Mouse (Mus musculus): ENCODE data around the gene Igsf3. TPM values are rescaled to one million over a fixed set of nuclear protein-coding genes. Genes with fewer than 3 reads are reported as not detected.

The Igsf3 gene
- polyA plus RNA-seq, 1 experiment from 2014 or later: 22.7 TPM

DNA sequence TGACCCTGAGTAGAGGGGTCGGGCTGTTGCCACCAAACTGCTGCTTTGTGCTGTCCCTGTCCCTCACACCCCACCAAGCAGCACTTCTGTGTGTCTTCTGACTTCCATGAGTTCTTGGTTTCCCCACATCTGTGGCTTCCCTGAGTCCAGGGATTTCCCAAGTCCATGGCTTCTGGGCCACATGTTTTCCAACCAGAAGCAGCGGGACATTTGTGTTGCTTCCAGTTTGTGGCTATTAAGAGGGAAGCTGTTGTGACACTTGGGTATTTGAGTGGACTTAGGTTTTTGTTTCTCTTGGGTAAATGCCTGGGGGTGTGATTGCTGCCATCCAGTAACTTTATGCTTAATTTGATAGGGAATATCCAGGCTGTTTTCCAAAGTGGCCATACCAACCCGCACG is 20.5 kb downstream of the Igsf3 start:
- no peak overlapping the region for H3K4me3 ChIP-seq
- H3K36me3 ChIP-seq: no peaks in the 10 kb centered on the region
- H3K4me1 ChIP-seq: peaks cover 82% of the 10 kb centered on the region
- H3K27ac ChIP-seq (replicated peaks): peak overlapping the region; percentile 64
- H3K9me3 ChIP-seq (replicated peaks): no peaks in the 10 kb centered on the region
- peaks cover 11% of the 10 kb centered on the region; the same call in 1 of the 2 replicates for H3K27me3 ChIP-seq (ENCODE audit: low read depth, poor library complexity, severe bottlenecking)
- no peak for DNase-seq (ENCODE audit: low spot score)
- WGBS: 69% methylated on average over 4 of the region's 4 CpGs

DNA sequence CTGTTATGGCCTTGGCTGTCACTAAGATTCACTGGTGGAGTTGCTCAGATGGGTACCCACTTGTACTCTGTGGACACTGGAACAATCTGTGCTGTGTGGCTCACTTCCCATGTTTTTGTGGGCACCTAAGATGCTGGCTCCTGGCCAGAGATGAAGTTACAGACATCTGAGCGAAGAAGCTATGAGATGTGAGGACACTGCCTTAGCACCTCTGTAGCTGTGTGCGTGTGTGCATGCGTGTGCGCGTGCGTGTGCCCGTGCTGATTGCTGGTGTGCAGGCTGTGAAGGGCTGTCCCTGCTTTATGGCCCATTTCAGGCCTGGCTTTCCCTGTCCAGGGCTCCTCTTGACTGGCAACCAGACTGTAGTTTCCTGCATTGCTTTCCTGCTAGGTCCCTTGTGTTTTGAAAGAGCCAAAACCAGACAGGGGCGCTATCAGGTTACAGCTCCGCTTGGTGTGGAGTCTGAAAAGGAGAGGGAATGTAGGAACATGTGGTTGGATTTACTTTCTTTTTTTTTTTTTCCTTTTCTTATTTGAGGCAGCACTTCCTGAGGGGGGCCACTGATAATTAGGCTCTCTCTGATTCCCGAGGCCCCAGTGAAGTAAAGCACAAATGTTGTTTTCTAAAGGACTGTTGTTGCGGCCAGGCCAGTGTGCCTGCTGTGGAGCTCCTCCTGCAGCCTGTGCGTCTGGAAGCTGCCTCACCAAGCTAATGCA is 21.3 kb downstream of the Igsf3 start:
- Histone ChIP-seq H3K27ac (replicated peaks) (peak overlapping the region; percentile 64), H3K27me3 (ENCODE audit: low read depth, poor library complexity, severe bottlenecking) (0 out of 2 replicates have a peak, but pooled peaks cover 7% of the 10 kb centered on the region), H3K4me1 (peaks cover 79% of the 10 kb centered on the region), H3K9me3 (replicated peaks) (no peaks in the 10 kb centered on the region), H3K36me3 (no peaks in the 10 kb centered on the region), H3K4me3 (no peak overlapping the region)
- WGBS: 48% methylated on average over 12 of the region's 12 CpGs
- DNase-seq (ENCODE audit: low spot score): no peak

DNA sequence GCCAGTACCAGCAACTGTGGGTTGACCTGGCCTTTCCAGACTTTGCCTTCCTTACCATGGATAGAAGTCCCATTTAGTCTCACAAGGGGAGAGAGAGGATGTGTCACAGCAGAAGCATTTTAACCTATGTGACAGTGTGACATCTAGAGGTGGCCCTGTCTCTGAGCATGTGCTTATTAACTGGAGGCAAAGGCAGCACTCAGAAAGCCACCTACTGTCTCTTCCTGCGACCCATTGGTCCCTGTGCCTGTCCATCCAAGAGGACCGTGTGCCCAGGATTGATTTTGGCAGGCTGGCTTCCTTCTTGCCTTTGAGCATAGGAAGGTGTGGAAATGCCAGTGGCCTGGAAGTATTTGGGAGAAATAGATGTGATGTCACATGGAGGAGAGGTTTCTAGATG is 22.0 kb downstream of the Igsf3 start:
- Histone ChIP-seq H3K27me3 (ENCODE audit: low read depth, poor library complexity, severe bottlenecking) (0 out of 2 replicates have a peak, but pooled peaks cover 7% of the 10 kb centered on the region), H3K36me3 (no peaks in the 10 kb centered on the region), H3K9me3 (replicated peaks) (no peaks in the 10 kb centered on the region), H3K27ac (replicated peaks) (peak overlapping the region; percentile 64), H3K4me1 (peaks cover 72% of the 10 kb centered on the region), H3K4me3 (no peak overlapping the region)
- DNase-seq (ENCODE audit: low spot score): no peak
- WGBS: 57% methylated on average over 2 of the region's 2 CpGs

DNA sequence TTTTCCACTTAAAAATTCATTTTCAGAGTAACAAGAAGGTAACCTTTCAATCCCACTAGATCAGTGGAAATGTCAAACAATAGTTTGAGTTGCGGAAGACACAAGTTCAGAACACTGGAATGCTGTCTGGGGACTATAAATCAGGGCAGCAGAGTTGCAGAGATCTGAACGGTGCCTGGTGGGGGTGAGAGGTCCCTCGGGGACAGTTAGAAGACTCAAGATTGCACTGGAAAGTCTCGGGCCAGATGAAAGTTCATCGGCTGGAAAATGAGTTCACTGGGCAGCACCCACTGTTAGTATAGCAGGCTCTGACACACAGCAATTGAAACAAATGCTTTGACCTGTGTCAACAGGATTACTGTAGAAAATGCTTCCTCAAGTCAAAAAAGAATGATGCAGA is 24.6 kb downstream of the Igsf3 start:
- Histone ChIP-seq H3K27me3 (ENCODE audit: low read depth, poor library complexity, severe bottlenecking) (0 out of 2 replicates have a peak, but pooled peaks cover 2% of the 10 kb centered on the region), H3K9me3 (replicated peaks) (no peaks in the 10 kb centered on the region), H3K4me3 (no peak overlapping the region), H3K27ac (replicated peaks) (no peak overlapping the region), H3K36me3 (no peaks in the 10 kb centered on the region), H3K4me1 (peaks cover 62% of the 10 kb centered on the region)
- WGBS: 70% methylated on average over 5 of the region's 5 CpGs
- no peak for DNase-seq (ENCODE audit: low spot score)

DNA sequence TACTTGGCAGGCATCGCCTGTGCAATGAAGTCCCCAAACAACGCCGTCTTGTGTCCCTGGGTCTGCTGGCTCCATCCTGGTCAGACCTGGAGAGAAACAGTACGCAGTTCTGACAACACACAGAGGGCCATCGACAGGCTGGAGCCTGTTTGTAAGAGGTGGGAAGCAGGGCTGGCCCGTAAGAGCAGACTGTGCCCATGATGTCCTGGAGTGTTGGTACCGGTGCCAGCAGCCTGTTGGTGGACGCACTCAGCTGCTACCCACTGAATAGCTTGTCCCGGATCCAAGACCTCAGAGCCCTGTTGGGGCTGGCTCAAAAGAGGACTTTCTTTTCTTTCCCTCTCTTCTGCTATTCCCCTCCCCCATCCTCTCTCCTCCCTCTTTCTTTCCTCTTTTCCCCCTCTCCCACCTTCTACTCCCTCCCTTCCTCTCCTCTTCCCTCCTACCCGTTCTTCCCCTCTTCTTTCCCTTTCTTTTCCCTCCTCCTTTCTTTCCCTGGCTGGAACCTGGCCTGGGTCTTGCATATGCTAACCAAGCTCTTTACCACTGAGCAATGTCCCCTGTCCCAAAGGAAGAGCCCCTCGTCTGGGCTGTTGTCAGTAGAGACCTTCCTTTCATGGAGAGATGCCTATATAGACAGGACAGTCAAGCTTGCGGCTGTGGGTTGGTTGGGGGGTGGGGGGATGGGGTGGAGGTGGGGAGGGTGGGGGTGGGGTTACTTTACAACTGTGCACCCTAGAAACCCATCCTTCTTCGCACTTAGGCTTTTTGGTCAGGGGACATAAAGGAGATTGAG is 27.9 kb downstream of the Igsf3 start:
- WGBS: 70% methylated on average over 13 of the region's 13 CpGs
- H3K36me3 ChIP-seq: no peaks in the 10 kb centered on the region
- H3K27ac ChIP-seq (replicated peaks): no peak overlapping the region
- H3K9me3 ChIP-seq (replicated peaks): no peaks in the 10 kb centered on the region
- no peaks in the 10 kb centered on the region for H3K27me3 ChIP-seq (ENCODE audit: low read depth, poor library complexity, severe bottlenecking)
- no peak overlapping the region for H3K4me3 ChIP-seq
- DNase-seq (ENCODE audit: low spot score): no peak
- peaks cover 45% of the 10 kb centered on the region for H3K4me1 ChIP-seq

DNA sequence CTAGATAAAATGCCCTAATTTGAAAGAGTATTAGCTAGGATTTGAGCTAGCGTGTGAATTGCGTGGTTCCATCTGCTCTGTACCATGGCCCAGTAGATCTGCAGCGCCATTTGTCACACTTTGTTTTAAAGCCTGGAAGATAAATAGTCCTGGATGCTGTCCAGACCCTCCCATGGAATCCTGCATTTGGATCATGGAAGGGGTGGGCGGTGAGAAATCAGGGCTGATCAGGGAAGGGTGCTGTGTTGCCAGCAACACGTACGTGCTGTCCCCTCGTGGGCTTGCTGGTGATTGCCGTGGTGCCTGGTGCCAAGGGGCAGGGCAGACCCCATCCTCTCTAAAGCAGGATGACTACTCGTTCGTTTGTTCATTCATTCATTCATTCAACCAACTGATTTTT is 28.6 kb downstream of the Igsf3 start:
- Histone ChIP-seq H3K27ac (replicated peaks) (no peak overlapping the region), H3K36me3 (no peaks in the 10 kb centered on the region)

DNA sequence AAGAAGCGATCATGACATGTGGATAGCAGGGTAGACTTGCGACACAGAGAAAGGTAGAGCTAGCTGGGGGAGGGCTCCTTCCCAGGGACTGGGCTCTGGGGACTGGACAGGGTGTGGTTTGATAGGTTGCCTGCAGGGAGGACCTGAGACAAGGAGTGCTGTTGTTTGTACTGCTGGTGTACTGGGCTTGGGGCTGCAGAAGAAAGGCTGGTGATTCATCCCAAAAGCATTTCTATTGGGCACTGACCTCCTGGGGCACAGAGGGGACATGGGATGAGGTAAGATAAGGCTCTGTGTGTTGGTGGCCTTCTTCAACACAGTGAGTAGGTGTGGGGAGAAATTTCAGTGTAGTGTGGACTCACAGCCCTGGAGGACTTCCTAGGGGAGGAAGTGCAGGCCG is 29.2 kb downstream of the Igsf3 start:
- H3K4me3 ChIP-seq: no peak overlapping the region
- H3K9me3 ChIP-seq (replicated peaks): no peaks in the 10 kb centered on the region
- H3K27me3 ChIP-seq (ENCODE audit: low read depth, poor library complexity, severe bottlenecking): no peaks in the 10 kb centered on the region
- no peaks in the 10 kb centered on the region for H3K36me3 ChIP-seq
- H3K27ac ChIP-seq (replicated peaks): no peak overlapping the region
- peaks cover 51% of the 10 kb centered on the region for H3K4me1 ChIP-seq
- DNase-seq (ENCODE audit: low spot score): no peak
- 87% methylated on average over 3 of the region's 3 CpGs for WGBS

More for the DNA sequence above, 28.6 kb downstream of the Igsf3 start:
- Histone ChIP-seq H3K9me3 (replicated peaks) (no peaks in the 10 kb centered on the region), H3K4me3 (no peak overlapping the region), H3K4me1 (peaks cover 45% of the 10 kb centered on the region), H3K27me3 (ENCODE audit: low read depth, poor library complexity, severe bottlenecking) (no peaks in the 10 kb centered on the region)
- DNase-seq (ENCODE audit: low spot score): no peak
- 90% methylated on average over 10 of the region's 10 CpGs for WGBS

DNA sequence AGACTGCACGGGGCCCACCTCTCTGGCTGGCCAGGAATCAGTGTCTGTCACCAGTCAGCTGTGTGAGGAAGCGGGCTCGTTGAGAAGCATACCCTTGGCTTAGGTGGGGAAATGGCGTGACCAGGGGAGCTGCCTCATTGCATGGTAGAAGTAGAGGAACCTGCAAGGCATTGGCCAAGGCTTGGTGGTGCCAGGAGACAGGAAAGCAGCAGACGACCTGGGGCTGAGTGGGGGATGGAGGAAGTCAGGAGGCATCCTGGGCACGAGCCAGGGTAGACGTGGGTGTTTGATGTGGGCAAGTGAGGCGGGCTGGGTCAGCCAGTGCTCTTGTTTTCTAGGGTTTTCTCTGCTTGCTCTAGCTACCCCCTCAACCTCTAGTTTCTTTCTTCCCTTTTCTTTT is 30.7 kb downstream of the Igsf3 start:
- WGBS: 86% methylated on average over 8 of the region's 8 CpGs
- Histone ChIP-seq H3K4me3 (no peak overlapping the region), H3K27ac (replicated peaks) (0 out of 2 replicates have a peak overlapping the region, but pooled peaks have one; percentile 17), H3K27me3 (ENCODE audit: low read depth, poor library complexity, severe bottlenecking) (no peaks in the 10 kb centered on the region), H3K9me3 (replicated peaks) (no peaks in the 10 kb centered on the region), H3K36me3 (no peaks in the 10 kb centered on the region), H3K4me1 (peaks cover 58% of the 10 kb centered on the region)
- DNase-seq (ENCODE audit: low spot score): no peak

DNA sequence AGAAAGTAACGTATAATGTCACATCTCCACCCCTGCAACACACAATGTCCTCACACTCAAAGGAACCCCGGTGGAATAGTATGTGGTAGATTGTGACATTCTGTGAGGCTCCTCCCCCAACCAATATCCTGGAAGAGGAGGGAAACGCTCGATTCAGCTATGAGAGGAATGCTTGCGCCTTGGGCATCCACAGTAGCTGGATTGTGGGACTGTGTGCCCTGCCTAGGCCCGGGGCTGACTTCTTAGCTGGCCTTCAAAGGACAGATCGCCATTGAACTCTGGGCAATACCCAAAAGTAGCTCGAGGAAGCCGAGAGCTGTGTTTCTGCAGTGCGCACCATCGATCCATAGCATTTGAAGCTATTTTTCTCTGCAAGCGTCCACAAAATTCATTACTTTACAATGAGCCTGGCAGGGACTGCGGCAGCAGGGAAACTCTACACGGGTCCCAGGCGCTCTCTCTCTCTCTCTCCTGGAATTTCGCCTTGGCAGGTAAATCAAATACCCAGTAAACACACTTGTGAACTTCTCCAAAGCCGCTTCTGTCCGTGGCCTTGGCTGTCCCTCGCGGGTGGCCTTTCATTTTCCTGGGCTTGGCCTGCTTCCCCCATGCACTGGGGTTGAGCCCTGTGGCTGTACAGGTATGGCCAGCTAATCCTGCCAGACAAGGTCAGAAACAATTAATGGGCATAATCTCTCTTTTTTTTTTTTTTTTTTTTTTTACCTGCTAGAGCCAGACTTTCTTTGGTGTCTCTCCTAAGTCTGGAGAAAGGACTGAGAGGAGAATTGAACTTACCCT is 32.3 kb downstream of the Igsf3 start:
- WGBS: 59% methylated on average over 20 of the region's 20 CpGs
- Histone ChIP-seq H3K4me3 (no peak overlapping the region), H3K4me1 (peaks cover 69% of the 10 kb centered on the region), H3K27me3 (ENCODE audit: low read depth, poor library complexity, severe bottlenecking) (no peaks in the 10 kb centered on the region), H3K9me3 (replicated peaks) (no peaks in the 10 kb centered on the region), H3K36me3 (no peaks in the 10 kb centered on the region), H3K27ac (replicated peaks) (0 out of 2 replicates have a peak overlapping the region, but pooled peaks have one; percentile 13)
- no peak for DNase-seq (ENCODE audit: low spot score)

DNA sequence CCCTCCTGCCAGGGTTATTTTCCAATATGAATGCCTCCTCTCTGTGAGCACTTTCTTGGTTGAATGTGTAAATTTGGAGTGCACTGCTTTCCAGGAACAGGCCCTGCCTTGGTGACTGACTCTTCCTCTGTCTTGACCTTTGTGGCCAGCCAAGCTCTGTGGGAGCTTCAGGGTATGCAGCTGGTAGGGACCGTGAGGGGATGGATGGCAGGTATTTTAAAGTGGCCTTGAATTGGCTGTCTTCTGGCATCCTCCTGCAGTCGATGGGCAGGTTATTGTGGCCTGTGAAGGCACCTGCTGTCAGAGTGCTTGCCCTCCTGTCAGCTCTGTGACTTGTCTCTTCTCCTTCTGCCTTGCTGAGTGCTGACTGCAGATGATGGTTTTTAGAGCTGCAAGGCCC is 33.3 kb downstream of the Igsf3 start:
- H3K36me3 ChIP-seq: no peaks in the 10 kb centered on the region
- no peak overlapping the region for H3K4me3 ChIP-seq
- peak overlapping the region; percentile 46 for H3K27ac ChIP-seq (replicated peaks)
- no peaks in the 10 kb centered on the region for H3K9me3 ChIP-seq (replicated peaks)
- no peaks in the 10 kb centered on the region for H3K27me3 ChIP-seq (ENCODE audit: low read depth, poor library complexity, severe bottlenecking)
- H3K4me1 ChIP-seq: peaks cover 65% of the 10 kb centered on the region
- 33% methylated on average over 2 of the region's 2 CpGs for WGBS
- no peak for DNase-seq (ENCODE audit: low spot score)

DNA sequence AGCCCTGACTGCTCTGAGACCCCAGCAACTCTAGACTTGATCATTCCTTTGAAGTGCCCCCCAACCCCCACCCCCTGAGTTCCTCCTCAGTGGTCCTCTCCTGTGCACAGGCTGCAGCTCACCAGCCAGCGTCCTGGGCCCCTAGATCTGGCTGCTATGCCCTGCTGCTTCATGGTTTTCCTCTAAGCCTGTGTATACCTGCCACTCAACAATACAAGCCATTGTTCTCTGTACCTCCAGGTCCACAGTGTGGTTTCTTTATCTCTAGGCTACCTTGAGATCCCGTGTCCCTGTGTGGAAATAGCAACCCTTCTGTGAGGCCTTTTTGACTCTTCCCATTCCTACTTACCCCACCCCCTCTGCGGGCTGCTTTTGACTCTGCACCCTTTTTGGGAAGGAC is 33.9 kb downstream of the Igsf3 start:
- H3K36me3 ChIP-seq: no peaks in the 10 kb centered on the region
- DNase-seq (ENCODE audit: low spot score): no peak
- H3K27ac ChIP-seq (replicated peaks): no peak overlapping the region
- H3K9me3 ChIP-seq (replicated peaks): no peaks in the 10 kb centered on the region
- no peaks in the 10 kb centered on the region for H3K27me3 ChIP-seq (ENCODE audit: low read depth, poor library complexity, severe bottlenecking)
- no peak overlapping the region for H3K4me3 ChIP-seq
- H3K4me1 ChIP-seq: peaks cover 63% of the 10 kb centered on the region
- WGBS: 41% methylated on average over 3 of the region's 3 CpGs

DNA sequence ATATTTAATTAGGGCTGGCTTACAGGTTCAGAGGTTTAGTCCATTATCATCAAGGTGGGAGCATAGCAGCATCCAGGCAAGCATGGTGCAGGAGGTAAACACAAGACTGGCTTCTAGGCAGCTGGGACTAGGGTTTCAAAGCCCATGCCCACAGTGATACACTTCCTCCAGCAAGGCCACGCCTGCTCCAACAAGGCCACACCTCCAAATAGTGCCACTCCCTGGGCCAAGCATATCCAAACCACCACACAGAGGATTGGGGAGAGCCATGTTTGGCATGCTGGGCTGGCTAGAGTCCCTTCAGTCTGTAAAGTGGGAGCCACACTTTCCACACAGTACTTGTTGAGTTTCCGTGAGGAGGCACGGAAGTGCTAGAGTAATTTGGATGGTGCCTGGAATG is 34.7 kb downstream of the Igsf3 start:
- no peaks in the 10 kb centered on the region for H3K36me3 ChIP-seq
- WGBS: 87% methylated on average over 3 of the region's 3 CpGs
- H3K4me1 ChIP-seq: peaks cover 62% of the 10 kb centered on the region
- DNase-seq (ENCODE audit: low spot score): no peak
- no peaks in the 10 kb centered on the region for H3K9me3 ChIP-seq (replicated peaks)
- H3K4me3 ChIP-seq: no peak overlapping the region
- no peaks in the 10 kb centered on the region for H3K27me3 ChIP-seq (ENCODE audit: low read depth, poor library complexity, severe bottlenecking)
- 0 out of 2 replicates have a peak overlapping the region, but pooled peaks have one; percentile 13 for H3K27ac ChIP-seq (replicated peaks)
